Mouse (Mus musculus) retina, adult 2 months (tissue): Measurements from ENCODE around the gene Uqcc1.
"Not testable (repeated sequence)": the region's sequence is repeated elsewhere in the genome, so short reads cannot be mapped to it uniquely, and the experiment has no call there.

Experiments
- DNase-seq: peaks from one replicate; pipeline ENCODE4 v3.0.0-alpha.2; 2012; ENCODE audit warnings: low read depth, low spot score

Gene Uqcc1

DNA sequence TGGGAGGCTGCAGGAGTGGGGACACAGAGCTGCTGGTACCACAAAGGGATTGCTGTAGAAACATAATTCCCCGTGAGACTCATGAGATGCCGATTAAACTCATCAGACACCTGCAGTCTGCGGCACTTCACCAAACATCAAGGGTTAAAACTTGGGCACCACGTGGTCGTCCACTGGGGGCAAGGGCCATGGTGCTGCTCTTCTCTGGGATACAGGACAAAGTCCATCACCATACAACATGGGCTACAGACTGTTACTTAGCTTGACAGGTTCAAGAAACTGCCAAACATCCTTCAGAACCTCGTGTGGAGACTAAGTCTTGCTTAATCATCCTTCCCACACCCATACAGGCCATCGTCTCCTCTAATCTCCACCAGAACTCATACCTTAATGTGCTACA, 70.0 kb downstream of the Uqcc1 start:
- DNase-seq, result no peak

- no peak for DNase-seq
Measured at GRCm38 (mm10) chr2:155852536-155852935, 77.6 kb downstream of the Uqcc1 start.

- DNase-seq, result no peak
Measured at GRCm38 (mm10) chr2:155850120-155850519, 80.0 kb downstream of the Uqcc1 start.

- no peak for DNase-seq
Measured at GRCm38 (mm10) chr2:155849464-155849863, 80.6 kb downstream of the Uqcc1 start.

GRCm38 (mm10) chr2:155848291-155848690, 81.8 kb downstream of the Uqcc1 start:
- DNase-seq, result peak; percentile 64

GRCm38 (mm10) chr2:155846930-155847329, 83.2 kb downstream of the Uqcc1 start:
- no peak for DNase-seq

DNA sequence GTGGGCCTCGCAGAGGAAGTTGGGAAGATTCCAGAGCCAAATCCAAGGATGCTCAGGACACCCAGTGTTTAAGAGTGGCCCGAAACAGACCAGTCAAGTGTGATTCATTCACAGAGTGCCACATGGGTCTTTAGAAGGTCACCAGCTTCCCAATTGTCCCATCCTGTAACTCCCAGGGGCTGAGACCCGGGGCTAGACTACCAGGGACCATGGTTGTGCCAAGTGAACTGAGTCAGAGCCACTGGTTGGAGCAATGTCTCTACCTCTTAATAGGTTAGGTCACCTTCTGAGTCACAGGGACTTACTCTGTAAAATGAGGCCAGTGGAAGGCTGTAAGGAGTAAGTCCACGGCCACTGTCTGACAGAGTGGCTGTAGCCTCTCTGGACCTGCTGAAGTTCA, 91.1 kb downstream of the Uqcc1 start:
- no peak for DNase-seq

GRCm38 (mm10) chr2:155837961-155838360, 92.1 kb downstream of the Uqcc1 start:
- DNase-seq, result no peak

GRCm38 (mm10) chr2:155834732-155835131, 95.4 kb downstream of the Uqcc1 start, which contains the start of gene Fam83c:
Fam83c (minus strand) TSS chr2:155834854.
- no peak for DNase-seq

DNA sequence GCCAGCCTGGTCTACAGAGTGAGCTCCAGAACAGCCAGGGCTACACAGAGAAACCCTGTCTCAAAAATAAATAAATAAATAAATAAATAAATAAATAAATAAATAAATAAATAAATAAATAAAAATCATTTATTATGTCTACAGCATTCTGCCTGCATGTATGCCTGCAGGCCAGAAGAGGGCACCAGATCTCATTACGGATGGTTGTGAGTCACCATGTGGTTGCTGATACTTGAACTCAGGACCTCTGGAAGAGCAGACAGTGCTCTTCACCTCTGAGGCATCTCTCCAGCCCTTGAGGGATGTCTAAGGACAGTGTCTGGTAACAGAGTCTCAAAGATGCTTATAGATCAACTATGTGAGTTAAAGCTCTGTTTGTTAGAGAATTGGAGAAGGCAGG, 98.0 kb downstream of the Uqcc1 start:
- not testable (repeated sequence) for DNase-seq

DNA sequence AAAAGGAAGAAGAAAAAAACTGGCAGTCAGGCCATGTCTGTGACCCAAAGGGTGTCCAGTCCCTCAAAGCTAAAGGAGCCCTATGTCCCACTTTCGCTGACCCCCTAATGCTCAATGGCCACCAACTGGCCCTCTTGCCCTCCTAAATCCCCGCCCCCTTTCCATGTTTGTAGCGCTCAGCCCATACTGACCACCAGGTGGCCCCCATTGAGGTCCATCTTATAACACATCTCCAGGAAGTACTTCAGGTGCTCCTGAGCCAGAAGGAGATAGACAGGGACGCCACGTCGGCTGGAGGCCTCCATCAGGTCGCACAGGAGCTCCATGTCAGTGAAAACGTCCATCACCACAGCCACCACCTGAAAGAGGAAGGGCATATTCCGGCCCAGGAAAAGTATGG, 98.8 kb downstream of the Uqcc1 start:
- DNase-seq, result no peak

DNA sequence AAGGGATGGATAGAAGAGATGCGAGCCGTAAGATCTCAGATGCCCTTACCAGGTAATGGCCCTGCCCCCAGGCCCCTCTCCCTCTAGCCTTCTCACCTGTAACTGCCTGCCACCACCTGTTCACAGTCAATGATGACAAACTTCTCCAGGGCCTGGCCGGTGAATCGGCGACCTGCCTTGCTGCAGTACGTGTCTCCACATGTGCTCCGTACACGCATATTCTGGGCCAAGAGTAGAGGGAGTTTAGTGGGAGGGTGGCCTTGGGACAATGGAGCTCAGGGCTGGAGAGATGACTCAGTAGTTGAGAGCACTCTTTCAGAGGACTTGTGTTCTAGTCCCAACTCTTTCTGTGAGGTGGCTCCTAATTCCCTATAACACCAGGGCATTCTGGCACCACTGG, 99.3 kb downstream of the Uqcc1 start:
- DNase-seq, result no peak

GRCm38 (mm10) chr2:155826630-155827424, 103.3 kb downstream of the Uqcc1 start, which contains the start of gene Eif6:
Eif6 (minus strand) TSS chr2:155826925.
- DNase-seq, result peak; percentile 71

GRCm38 (mm10) chr2:155825904-155826629, 104.0 kb downstream of the Uqcc1 start:
- no peak for DNase-seq

DNA sequence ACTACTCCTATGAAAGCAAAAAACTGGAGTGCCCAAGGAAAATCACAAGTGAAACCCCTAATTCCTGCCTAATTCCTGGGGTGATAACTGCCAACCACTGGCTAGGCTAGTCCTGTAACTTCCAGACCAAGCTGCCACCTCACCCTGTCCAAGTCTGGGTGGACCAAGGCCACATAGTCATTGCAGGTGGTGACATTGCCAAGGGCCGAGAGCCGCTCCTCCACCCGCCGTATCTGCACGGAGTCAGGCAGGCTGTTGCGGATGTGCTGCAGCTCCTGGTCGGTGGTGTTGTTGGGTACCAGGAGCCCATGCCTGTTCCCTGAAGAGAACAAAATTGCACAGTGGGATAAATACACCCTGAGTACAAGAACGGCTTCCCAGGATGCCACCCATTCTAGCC, 106.4 kb downstream of the Uqcc1 start:
- DNase-seq, result no peak

DNA sequence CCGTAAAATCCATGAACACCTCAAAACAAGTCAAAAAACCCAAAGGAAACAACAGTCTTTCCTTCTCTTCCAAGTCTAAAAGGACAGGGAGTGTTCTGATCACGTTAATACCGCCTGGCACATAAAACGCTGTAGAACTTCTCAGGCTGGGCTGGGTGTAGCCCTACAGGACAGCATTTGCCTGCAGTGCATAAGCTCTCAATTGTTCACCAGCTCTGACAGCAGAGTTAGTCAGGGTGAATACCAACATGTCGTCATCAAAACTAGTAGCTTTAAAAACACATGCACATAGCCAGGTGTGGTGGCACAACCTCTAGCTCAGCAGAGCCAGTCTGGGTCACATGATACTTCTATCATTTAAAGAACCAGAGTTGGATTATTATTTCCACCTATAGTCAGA, 109.3 kb downstream of the Uqcc1 start:
- no peak for DNase-seq

DNA sequence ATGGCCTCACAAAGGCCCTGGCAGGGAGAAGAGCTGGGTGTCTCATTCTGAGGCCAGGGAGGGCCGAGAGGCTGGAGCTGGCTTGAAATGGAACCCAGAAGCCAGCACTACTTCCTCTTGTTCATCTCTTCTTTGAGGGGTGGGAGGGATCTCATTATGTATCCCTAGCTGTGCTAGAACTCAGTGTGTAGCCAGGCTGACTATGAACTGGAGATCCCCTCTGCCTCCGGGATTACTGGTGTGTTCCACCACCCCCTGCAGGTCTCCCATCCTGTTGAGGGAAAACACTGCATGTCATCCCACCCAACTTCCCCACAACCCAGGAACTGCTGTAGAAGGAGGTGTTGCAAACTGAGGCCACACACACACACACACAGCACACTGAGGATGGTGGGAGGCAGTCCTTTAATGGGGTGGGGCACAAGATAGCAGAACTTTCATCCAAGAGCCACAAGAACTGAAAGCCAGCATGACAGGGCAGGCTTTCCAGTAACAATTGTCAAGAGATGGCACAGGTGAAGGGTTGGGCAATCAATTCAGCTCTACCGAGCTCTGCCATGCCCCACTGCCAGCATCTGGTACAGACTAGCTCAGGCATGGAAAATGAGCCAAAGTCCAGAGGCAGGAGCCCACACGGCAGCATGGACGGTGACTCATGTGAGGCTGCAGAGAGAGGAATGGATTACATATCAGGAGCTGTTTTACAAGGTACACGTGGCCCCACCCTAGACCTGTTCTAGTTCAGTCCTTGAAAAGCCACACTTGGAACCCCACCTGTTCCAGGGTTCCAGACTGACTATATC, 110.5 kb downstream of the Uqcc1 start:
- no peak for DNase-seq

DNA sequence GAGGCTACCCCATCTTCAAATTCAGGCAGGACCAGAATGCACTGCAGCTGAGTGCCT, 110.9 kb downstream of the Uqcc1 start, which contains the start of gene BC029722:
Gene BC029722, minus strand, starts transcription at position 35 of the 57 bp plus-strand sequence.
- no peak for DNase-seq

DNA sequence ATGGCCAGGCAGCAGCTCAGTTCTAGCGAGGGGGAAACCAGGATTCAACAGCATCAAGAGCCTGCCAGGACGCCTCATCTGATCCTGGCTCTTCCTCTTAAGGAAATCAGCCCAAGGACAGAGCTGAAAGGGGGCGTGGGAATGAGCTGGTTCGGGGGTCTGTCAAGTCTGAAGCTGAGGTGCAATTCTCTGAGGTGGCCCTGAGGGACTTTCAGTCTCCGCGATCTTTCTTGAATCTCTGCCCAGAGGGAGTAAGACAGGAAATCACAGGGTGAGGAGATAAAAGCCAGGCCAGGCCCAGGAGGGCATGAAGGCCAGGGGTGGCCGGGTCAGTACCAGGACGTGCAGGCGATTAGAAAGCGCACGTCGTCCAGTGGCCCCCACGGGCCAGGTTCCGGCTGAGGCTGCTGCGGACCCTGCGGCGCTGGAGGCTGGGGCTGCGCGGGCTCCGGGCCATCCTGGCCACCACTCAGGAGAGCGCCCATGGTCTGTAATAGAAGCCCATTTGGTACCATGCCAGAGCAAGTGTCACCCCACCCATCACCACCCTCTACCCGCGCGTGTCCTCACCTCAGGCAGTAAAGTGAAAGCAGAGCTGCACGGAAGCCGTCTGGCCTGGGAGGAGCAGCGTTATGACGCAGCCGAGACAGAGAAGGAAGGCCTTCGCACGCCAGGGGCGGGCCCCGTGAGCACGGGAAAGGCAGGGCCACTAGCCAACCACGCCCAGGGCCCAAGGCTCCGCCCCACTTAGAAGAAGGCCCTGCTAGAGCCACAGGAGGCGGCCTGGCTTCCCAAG, 111.3 kb downstream of the Uqcc1 start:
- peak; percentile 77 for DNase-seq

DNA sequence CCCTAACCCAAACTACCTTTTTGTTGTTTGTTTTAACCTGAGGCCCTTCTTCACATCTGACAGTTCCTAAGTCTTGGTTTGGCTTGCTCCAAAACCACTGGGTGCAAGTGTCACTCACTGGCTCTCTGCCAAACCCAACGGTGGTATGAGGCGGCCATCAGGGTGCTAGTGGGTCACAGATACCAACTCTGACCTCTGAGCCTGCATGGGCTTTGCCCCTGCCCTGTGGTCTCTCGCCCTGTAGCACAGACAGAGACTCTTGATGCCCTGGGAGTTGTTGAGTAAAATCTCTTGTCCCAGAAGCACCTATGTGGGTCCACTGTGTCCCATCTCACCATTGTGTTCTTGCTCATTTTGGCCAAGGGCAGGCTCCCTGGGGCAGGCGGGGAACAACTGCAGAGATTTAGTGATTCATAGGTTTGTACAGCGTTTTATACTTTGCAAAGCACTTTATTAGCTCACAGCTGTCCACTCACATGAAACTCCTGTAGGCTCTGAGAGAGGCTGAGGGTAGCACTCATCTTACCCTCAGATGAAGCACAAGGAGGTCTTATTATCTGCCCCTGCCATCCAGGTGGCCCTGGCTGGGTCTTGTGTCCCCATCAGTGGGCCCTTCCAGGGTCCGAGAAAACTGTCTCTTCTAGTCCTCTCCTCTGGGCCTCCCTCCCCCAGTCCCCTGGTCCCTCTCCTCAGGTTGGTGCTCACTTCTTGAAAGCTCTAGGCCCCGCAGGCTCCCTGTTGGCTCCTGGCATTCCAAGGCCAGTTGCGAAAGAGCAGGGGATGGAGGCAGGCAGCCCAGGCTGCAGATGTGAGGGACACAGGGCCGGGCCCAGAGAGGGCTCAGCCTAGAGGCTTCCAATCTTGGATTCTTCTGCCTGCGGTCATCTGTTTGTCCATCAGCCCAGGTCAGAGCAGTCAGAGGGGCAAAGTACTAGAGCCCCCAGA, 112.5 kb downstream of the Uqcc1 start:
- DNase-seq, result no peak

DNA sequence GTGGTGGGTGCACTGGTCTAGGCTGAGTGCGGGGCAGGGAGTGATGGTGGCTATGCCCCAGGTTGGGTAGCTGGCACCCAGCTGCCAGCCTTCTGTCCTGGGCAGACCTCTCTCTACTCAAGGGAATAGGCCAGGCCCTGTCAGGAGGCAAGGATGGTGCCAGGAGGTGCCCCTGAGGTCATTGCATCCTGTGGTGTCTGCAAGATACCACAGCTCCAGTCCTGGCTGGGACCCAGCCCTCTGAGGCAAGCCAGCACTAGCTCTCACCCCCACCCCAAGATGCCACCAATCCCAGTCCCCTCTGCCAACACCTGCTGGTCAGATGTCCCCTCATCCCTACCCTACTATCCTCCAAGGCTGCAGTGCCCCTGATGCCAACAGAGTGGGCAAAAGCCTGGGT, 113.9 kb downstream of the Uqcc1 start:
- no peak for DNase-seq
